Mouse (Mus musculus): ENCODE results near the gene Nfatc3. TPM values are rescaled to one million over a fixed set of nuclear protein-coding genes. Genes with fewer than 3 reads are reported as not detected.

The Nfatc3 gene
- total RNA-seq, 1 experiment = 19.6 TPM

DNA sequence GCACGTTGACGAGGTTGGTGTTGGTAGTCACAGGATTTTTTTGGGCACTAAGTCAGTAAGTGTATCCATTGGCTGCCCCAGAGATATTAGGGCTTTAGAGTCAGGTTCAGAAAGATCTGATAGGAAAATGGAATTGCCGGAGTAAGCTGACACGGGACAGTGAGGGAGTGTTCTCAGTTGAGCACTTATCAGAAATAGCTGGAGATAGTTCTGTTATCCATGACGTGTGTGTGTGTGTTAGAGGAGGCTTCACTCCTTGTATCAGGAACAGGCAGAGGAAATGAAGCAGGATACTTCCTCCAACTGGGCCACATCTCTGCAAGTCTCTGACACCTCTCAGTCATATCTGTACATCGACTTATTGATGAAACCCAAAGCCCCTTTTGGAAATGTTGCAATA is 42.4 kb upstream of the Nfatc3 start:
- no peak for DNase-seq (ENCODE audit: low read depth, low spot score)
- Histone ChIP-seq H3K27ac (ENCODE audit: insufficient read depth, low read depth, low read length, poor library complexity, severe bottlenecking) (no peak overlapping the region), H3K36me3 (ENCODE audit: control insufficient read depth, insufficient read depth, low read length, poor library complexity, severe bottlenecking) (peaks cover 13% of the 10 kb centered on the region; the same call in 1 of the 2 replicates), H3K9ac (ENCODE audit: insufficient read depth, low read depth, low read length, poor library complexity, severe bottlenecking) (no peak overlapping the region), H3K4me3 (ENCODE audit: insufficient read depth in 1 of 2, low read depth in 1 of 2, low read length in 2 of 2, poor library complexity in 1 of 2, severe bottlenecking in 1 of 2) (no peak overlapping the region), H3K9me3 (ENCODE audit: control insufficient read depth, insufficient read depth, low read depth, low read length) (no peaks in the 10 kb centered on the region), H3K4me1 (ENCODE audit: control insufficient read depth in 2 of 2, insufficient read depth in 2 of 2, low read length in 2 of 2, poor library complexity in 1 of 2) (no peaks in the 10 kb centered on the region)
- no peak for TF ChIP-seq ZC3H11A (IDR thresholded peaks at IDR 0.05; ENCODE audit: borderline replicate concordance, low read depth, low read length)
- no peak for TF ChIP-seq CHD2 (IDR thresholded peaks at IDR 0.05; ENCODE audit: low read depth, low read length)
- TF ChIP-seq ZNF384 (IDR thresholded peaks at IDR 0.05; ENCODE audit: low read depth, low read length) = no peak
- no peak for TF ChIP-seq MAFK (IDR thresholded peaks at IDR 0.05; ENCODE audit: insufficient read depth, low read depth, low read length)
- no peak for TF ChIP-seq HCFC1 (IDR thresholded peaks at IDR 0.05; ENCODE audit: borderline replicate concordance, insufficient read depth, low read length)
- in situ Hi-C loops (cut with MboI; ENCODE audit: low sequenced_read_pairs in 2 of 2, unreplicated experiment in 2 of 2) = no loop called here

DNA sequence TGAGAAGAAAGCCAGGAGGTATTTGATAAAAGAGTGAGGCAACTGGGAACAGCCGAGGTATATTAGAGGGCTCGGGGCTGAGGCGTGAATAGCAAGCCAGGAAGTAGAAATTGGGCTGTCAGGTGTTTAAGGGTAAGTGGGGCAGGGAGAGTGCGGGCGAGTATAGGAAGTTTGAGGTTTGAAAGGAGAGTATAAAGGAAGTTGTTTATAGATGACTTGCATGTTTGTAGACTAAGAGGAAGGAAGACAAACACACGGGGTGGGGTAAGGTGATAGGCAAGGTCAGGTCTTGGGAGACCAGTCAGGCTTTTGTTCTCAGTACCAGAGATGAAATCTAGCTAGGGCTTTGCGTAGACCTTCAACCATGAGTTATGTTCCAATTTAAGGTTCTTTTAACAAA is 41.5 kb upstream of the Nfatc3 start:
- no peaks in the 10 kb centered on the region for H3K9me3 ChIP-seq (ENCODE audit: control insufficient read depth, insufficient read depth, low read depth, low read length)
- no peaks in the 10 kb centered on the region for H3K4me1 ChIP-seq (ENCODE audit: control insufficient read depth in 2 of 2, insufficient read depth in 2 of 2, low read length in 2 of 2, poor library complexity in 1 of 2)
- in situ Hi-C loops (cut with MboI; ENCODE audit: low sequenced_read_pairs in 2 of 2, unreplicated experiment in 2 of 2) = no loop called here
- no peak overlapping the region for H3K9ac ChIP-seq (ENCODE audit: insufficient read depth, low read depth, low read length, poor library complexity, severe bottlenecking)
- no peak overlapping the region for H3K4me3 ChIP-seq (ENCODE audit: insufficient read depth in 1 of 2, low read depth in 1 of 2, low read length in 2 of 2, poor library complexity in 1 of 2, severe bottlenecking in 1 of 2)
- TF ChIP-seq ZC3H11A (IDR thresholded peaks at IDR 0.05; ENCODE audit: borderline replicate concordance, low read depth, low read length) (no peak), HCFC1 (IDR thresholded peaks at IDR 0.05; ENCODE audit: borderline replicate concordance, insufficient read depth, low read length) (no peak), MAFK (IDR thresholded peaks at IDR 0.05; ENCODE audit: insufficient read depth, low read depth, low read length) (no peak), CHD2 (IDR thresholded peaks at IDR 0.05; ENCODE audit: low read depth, low read length) (no peak), ZNF384 (IDR thresholded peaks at IDR 0.05; ENCODE audit: low read depth, low read length) (no peak)
- H3K36me3 ChIP-seq (ENCODE audit: control insufficient read depth, insufficient read depth, low read length, poor library complexity, severe bottlenecking) = peaks cover 16% of the 10 kb centered on the region; the same call in 1 of the 2 replicates
- H3K27ac ChIP-seq (ENCODE audit: insufficient read depth, low read depth, low read length, poor library complexity, severe bottlenecking) = no peak overlapping the region
- no peak for DNase-seq (ENCODE audit: low read depth, low spot score)

DNA sequence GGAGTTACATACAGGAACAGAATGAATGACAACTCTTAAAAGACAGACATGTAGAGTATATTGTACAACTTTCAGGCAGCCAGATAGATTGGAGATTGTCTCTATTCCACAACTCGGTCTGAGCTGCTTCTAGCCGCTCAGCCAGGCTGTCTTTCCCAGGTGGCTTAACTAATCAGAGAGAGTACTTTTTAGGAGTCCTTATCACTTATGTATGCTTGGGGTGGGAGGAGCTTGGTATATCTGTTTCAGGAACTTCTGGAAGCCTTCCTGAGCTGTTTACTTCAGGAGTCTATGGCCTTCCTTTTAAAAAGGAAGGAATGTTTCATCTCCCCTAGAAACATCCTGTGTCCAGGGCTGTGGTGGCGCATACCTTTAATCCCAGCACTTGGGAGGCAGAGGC is 40.6 kb upstream of the Nfatc3 start:
- in situ Hi-C loops (cut with MboI; ENCODE audit: low sequenced_read_pairs in 2 of 2, unreplicated experiment in 2 of 2) = no loop called here
- Histone ChIP-seq H3K9me3 (ENCODE audit: control insufficient read depth, insufficient read depth, low read depth, low read length) (no peaks in the 10 kb centered on the region), H3K27ac (ENCODE audit: insufficient read depth, low read depth, low read length, poor library complexity, severe bottlenecking) (no peak overlapping the region), H3K4me1 (ENCODE audit: control insufficient read depth in 2 of 2, insufficient read depth in 2 of 2, low read length in 2 of 2, poor library complexity in 1 of 2) (no peaks in the 10 kb centered on the region), H3K4me3 (ENCODE audit: insufficient read depth in 1 of 2, low read depth in 1 of 2, low read length in 2 of 2, poor library complexity in 1 of 2, severe bottlenecking in 1 of 2) (no peak overlapping the region), H3K9ac (ENCODE audit: insufficient read depth, low read depth, low read length, poor library complexity, severe bottlenecking) (no peak overlapping the region), H3K36me3 (ENCODE audit: control insufficient read depth, insufficient read depth, low read length, poor library complexity, severe bottlenecking) (peaks cover 16% of the 10 kb centered on the region; the same call in 1 of the 2 replicates)
- no peak for DNase-seq (ENCODE audit: low read depth, low spot score)
- TF ChIP-seq CHD2 (IDR thresholded peaks at IDR 0.05; ENCODE audit: low read depth, low read length) = no peak
- no peak for TF ChIP-seq HCFC1 (IDR thresholded peaks at IDR 0.05; ENCODE audit: borderline replicate concordance, insufficient read depth, low read length)
- TF ChIP-seq MAFK (IDR thresholded peaks at IDR 0.05; ENCODE audit: insufficient read depth, low read depth, low read length) = no peak
- no peak for TF ChIP-seq ZC3H11A (IDR thresholded peaks at IDR 0.05; ENCODE audit: borderline replicate concordance, low read depth, low read length)
- TF ChIP-seq ZNF384 (IDR thresholded peaks at IDR 0.05; ENCODE audit: low read depth, low read length) = no peak

DNA sequence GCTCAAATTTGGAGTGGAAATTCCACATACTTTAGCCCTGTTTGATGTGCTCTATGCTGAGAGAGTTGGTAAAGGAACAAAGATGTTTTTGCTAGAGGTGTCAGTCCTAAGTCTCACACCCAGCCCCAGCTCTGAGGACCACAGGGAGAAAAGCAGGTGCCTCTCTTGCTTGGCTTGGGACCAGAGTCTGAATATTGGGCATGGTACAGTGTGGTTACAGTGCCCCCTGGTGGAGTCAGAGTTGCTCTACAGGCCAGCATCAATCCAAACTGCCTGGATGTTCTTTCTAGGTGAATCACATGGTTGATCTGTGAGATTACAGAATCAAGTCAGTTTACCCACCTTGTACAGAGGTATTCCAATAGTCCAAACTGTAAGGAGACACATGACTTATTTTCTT is 36.2 kb upstream of the Nfatc3 start:
- no peaks in the 10 kb centered on the region for H3K9me3 ChIP-seq (ENCODE audit: control insufficient read depth, insufficient read depth, low read depth, low read length)
- no peak overlapping the region for H3K27ac ChIP-seq (ENCODE audit: insufficient read depth, low read depth, low read length, poor library complexity, severe bottlenecking)
- H3K9ac ChIP-seq (ENCODE audit: insufficient read depth, low read depth, low read length, poor library complexity, severe bottlenecking) = no peak overlapping the region
- H3K4me1 ChIP-seq (ENCODE audit: control insufficient read depth in 2 of 2, insufficient read depth in 2 of 2, low read length in 2 of 2, poor library complexity in 1 of 2) = no peaks in the 10 kb centered on the region
- H3K36me3 ChIP-seq (ENCODE audit: control insufficient read depth, insufficient read depth, low read length, poor library complexity, severe bottlenecking) = peaks cover 12% of the 10 kb centered on the region; the same call in 1 of the 2 replicates
- in situ Hi-C loops (cut with MboI; ENCODE audit: low sequenced_read_pairs in 2 of 2, unreplicated experiment in 2 of 2) = no loop called here
- H3K4me3 ChIP-seq (ENCODE audit: insufficient read depth in 1 of 2, low read depth in 1 of 2, low read length in 2 of 2, poor library complexity in 1 of 2, severe bottlenecking in 1 of 2) = no peak overlapping the region
- TF ChIP-seq ZC3H11A (IDR thresholded peaks at IDR 0.05; ENCODE audit: borderline replicate concordance, low read depth, low read length) (peak; percentile 89), ZNF384 (IDR thresholded peaks at IDR 0.05; ENCODE audit: low read depth, low read length) (no peak), MAFK (IDR thresholded peaks at IDR 0.05; ENCODE audit: insufficient read depth, low read depth, low read length) (no peak), HCFC1 (IDR thresholded peaks at IDR 0.05; ENCODE audit: borderline replicate concordance, insufficient read depth, low read length) (no peak)
- peak; percentile 65 for DNase-seq (ENCODE audit: low read depth, low spot score)

DNA sequence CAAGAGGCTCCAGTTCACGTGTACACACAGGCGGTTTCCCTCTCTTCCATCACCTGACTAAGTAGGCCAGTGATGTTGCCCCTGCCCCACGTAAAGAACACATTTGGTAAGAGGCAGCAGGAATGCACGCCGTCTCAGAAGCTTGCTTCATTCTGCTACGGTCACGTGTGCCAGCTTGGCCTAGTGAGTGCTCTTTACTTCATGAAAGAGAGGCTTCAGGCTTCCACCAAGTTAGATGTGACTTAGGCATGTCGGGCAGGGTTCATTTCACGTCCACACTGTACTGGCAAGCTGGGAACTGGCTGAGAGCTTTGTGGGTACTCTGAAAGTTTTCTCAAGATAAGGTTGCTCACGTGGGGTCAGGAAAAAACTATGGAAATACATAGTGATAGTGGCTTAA is 19.9 kb upstream of the Nfatc3 start:
- in situ Hi-C loops (cut with MboI; ENCODE audit: low sequenced_read_pairs in 2 of 2, unreplicated experiment in 2 of 2) = no loop called here
- TF ChIP-seq ZC3H11A (IDR thresholded peaks at IDR 0.05; ENCODE audit: borderline replicate concordance, low read depth, low read length) (no peak), MAFK (IDR thresholded peaks at IDR 0.05; ENCODE audit: insufficient read depth, low read depth, low read length) (no peak)
- H3K4me1 ChIP-seq (ENCODE audit: control insufficient read depth in 2 of 2, insufficient read depth in 2 of 2, low read length in 2 of 2, poor library complexity in 1 of 2) = no peaks in the 10 kb centered on the region
- H3K27ac ChIP-seq (ENCODE audit: insufficient read depth, low read depth, low read length, poor library complexity, severe bottlenecking) = no peak overlapping the region
- H3K4me3 ChIP-seq (ENCODE audit: insufficient read depth in 1 of 2, low read depth in 1 of 2, low read length in 2 of 2, poor library complexity in 1 of 2, severe bottlenecking in 1 of 2) = no peak overlapping the region
- H3K9me3 ChIP-seq (ENCODE audit: control insufficient read depth, insufficient read depth, low read depth, low read length) = no peaks in the 10 kb centered on the region
- no peak overlapping the region for H3K9ac ChIP-seq (ENCODE audit: insufficient read depth, low read depth, low read length, poor library complexity, severe bottlenecking)
- H3K36me3 ChIP-seq (ENCODE audit: control insufficient read depth, insufficient read depth, low read length, poor library complexity, severe bottlenecking) = no peaks in the 10 kb centered on the region; the same call in 1 of the 2 replicates
- no peak for DNase-seq (ENCODE audit: low read depth, low spot score)
